15 mouse cellular contexts compared by ENCODE assay signal in genomic region chr4:25741553-25741952, GRCm38 (mm10). TPM values are rescaled to one million over a fixed set of nuclear protein-coding genes. Genes with fewer than 3 reads are reported as not detected.
"Had no signal": no experiment of that assay in that cellular context is flagged by ENCODE, and none has a peak within 500 bp of the region (broad histone marks: within the 10 kb centered on the region; RNA-seq: fewer than 3 reads in every experiment).

No protein-coding gene starts in this region.

- H3K27me3 ChIP-seq: limb, embryonic 12.5 days; liver, embryonic 13.5 days; lung, embryonic 15.5 days; megakaryocyte, embryonic 14.5 days; midbrain, embryonic 12.5 days; stomach, embryonic 15.5 days had no signal

- H3K9ac ChIP-seq: limb, embryonic 12.5 days; liver, embryonic 13.5 days; liver, postnatal 0 days; lung, embryonic 15.5 days; midbrain, embryonic 12.5 days; stomach, embryonic 15.5 days had no signal

- H3K36me3 ChIP-seq: limb, embryonic 12.5 days; liver, embryonic 13.5 days; lung, embryonic 15.5 days; midbrain, embryonic 12.5 days; stomach, embryonic 15.5 days had no signal

- DNase-seq: kidney, adult 8-10 months; kidney, postnatal 25 days; layer of hippocampus, postnatal 36 days; liver; liver, embryonic 13.5 days; liver, postnatal 0 days; lung, postnatal 14 days; thymus, postnatal 36 days had no signal

- H3K4me2 ChIP-seq: limb, embryonic 12.5 days; liver, embryonic 13.5 days; lung, embryonic 15.5 days; midbrain, embryonic 12.5 days; stomach, embryonic 15.5 days had no signal

- H3K27ac ChIP-seq: limb, embryonic 12.5 days; liver, embryonic 13.5 days; lung, embryonic 15.5 days; macrophage; midbrain, embryonic 12.5 days; stomach, embryonic 15.5 days had no signal

- H3K4me1 ChIP-seq: limb, embryonic 12.5 days; liver, embryonic 13.5 days; lung, embryonic 15.5 days; megakaryocyte, embryonic 14.5 days; midbrain, embryonic 12.5 days; stomach, embryonic 15.5 days had no signal

- H3K4me3 ChIP-seq: limb, embryonic 12.5 days; liver, embryonic 13.5 days; lung, embryonic 15.5 days; megakaryocyte, embryonic 14.5 days; midbrain, embryonic 12.5 days; stomach, embryonic 15.5 days had no signal

- H3K9me3 ChIP-seq: limb, embryonic 12.5 days; liver, embryonic 13.5 days; lung, embryonic 15.5 days; megakaryocyte, embryonic 14.5 days; midbrain, embryonic 12.5 days; stomach, embryonic 15.5 days had no signal

- ATAC-seq: liver, postnatal 0 days had no signal

RNA-seq across cellular contexts. Expression of gene Fut9, which starts 58.5 kb away (rescaled TPM):
- polyA plus RNA-seq: liver, embryonic 13.5 days; liver, postnatal 0 days; macrophage; spleen, adult 2 months had no signal
